Mouse (Mus musculus) liver, adult 2 months (tissue): ENCODE results near the gene Atp6v0c.

Experiments used
- CTCF ChIP-seq: fragments of 200-500 bp; IDR thresholded peaks from 2 replicates; pipeline ENCODE4 v1.5.1; 2011; ENCODE audit warnings: low read depth, low read length, control low read depth
- POLR2A ChIP-seq: fragments of 200-500 bp; IDR thresholded peaks from 2 replicates; pipeline ENCODE4 v1.6.1; 2011; ENCODE audit warnings: low read length, control low read depth; ENCODE audit not compliant: insufficient read depth; ENCODE audit errors: extremely low read depth

- no peak for TF ChIP-seq CTCF
- no peak for TF ChIP-seq POLR2A
Measured at GRCm38 (mm10) chr17:24168590-24169277, 768 bp downstream of the Atp6v0c start.
